Mouse (Mus musculus) right cerebral cortex, adult 2 months (tissue): ENCODE measurements around the gene Fam189a1.

ENCODE experiments used
- DNase-seq, 2 experiments: peaks; one replicate each; pipeline ENCODE4 v3.0.0; 2021 to 2022; ENCODE audit warnings: low spot score in 2 of 2

Gene Fam189a1

DNA sequence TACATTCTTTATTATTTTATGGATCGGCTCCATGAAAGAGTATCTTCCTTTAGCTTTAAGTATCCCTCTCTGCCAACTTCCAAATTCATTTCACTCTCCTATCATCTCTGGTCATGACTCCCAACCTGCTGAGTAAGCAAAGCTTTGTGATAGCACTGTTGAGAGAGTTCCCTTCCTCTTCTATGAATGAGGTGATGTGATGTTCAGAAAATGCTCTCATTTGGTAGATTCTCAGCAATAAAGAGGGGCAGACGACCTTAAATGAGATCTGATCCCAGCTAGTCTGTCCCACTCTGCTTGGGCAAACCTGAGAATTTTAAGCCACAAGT is 205.6 kb downstream of the Fam189a1 start:
- DNase-seq: no peak

GRCm38 (mm10) chr7:64949910-64950770 is 206.2 kb downstream of the Fam189a1 start:
- peak; percentile 74 to 80 for DNase-seq

DNA sequence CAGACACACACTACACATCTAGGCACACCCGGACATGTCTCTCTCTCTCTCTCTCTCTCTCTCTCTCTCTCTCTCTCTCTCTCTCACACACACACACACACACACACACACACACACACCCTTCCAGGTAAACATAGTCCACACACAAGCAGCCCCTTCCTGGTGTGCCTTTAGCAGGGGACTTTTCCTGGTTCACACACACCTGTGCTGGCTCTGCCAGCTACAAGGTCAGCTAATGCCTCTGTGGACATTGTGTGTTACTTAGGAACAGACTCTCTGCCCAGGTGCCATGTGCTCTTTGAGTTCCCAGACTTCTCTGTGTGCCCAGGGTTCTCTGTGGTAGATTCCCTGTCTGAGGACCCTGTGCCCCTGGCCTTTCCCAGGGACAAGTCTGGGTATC is 206.9 kb downstream of the Fam189a1 start:
- DNase-seq: no peak

GRCm38 (mm10) chr7:64944686-64945085 is 211.7 kb downstream of the Fam189a1 start:
- no peak for DNase-seq

DNA sequence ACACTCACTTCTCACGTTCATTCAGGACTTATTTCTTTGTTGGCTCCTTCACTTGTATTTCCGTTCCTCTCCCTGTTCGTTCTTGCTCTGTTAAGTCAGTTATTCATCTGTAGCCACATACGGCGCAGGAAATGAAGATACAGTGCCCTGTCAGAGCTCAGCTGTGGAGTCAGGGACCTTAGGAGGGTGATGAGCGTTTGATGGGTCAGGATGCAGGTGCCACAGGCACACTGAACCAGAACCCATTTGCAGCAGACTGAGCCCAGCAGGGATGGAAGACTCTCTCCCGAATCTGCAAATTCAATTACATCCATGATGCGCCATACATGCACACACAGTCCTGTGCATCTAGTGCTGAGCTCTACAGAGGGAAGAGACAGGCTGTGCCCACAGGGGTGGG is 212.2 kb downstream of the Fam189a1 start:
- no peak for DNase-seq

DNA sequence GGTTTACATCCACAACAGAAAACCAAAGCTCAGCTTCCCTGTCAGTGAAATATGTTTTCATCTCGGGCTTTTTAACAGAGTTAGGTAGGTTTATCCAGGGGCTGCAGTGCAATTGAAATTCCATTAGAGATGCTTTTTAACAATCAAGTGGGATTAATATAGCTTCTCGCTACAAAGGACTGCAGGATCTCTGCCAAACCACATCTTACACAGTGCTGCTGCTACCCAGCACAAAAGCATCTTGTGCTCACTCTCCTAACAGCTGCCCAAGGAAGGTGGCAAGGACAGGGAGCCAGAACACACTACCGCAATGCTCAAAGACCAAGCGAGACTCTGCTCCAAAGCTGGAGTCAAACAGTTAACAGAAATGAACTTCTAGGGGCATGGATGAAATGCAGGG is 219.4 kb downstream of the Fam189a1 start:
- DNase-seq: no peak

- peak in 1 of 2 experiments; percentile 44 for DNase-seq
Observed at GRCm38 (mm10) chr7:64934115-64934514, 222.3 kb downstream of the Fam189a1 start.

DNA sequence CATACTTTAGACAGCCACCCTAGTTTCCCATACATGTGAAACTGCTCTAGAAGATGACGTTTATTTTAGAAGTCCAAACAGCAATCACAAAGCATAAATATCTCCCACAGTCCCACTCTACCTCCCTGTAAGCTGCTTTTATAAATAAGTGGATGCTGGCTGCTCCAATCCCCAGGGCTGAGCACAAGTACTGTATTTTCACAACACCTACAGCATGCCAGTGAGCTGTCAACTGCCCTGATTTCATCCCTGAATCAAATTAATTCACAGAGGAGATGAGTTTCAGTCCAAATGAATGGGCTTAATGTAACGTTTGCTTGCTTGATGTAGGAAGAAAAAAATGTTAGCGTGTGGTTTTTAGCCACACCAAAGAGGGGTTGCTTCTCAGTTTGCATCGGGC is 225.4 kb downstream of the Fam189a1 start:
- peak; percentile 35 to 39 for DNase-seq

DNA sequence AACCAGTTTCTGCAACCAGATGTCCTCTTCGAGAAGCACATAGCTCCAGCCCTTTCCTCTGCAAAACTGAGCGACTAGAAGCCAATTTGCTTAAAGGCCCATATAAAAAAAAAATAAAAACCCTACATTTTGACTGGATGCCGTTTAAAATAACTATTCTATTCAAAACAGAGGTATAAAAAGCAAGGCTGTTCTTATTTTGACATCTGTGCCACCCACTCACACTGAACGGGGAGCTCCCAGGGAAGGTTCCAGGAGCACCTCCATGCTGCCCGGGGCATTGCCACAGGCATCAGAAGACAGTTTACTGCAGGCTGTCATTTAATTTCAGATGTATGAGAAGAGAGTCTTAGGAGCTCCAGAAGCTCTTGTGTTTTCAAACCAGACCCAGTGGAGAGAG is 232.5 kb downstream of the Fam189a1 start:
- DNase-seq: peak; percentile 33 to 43

DNA sequence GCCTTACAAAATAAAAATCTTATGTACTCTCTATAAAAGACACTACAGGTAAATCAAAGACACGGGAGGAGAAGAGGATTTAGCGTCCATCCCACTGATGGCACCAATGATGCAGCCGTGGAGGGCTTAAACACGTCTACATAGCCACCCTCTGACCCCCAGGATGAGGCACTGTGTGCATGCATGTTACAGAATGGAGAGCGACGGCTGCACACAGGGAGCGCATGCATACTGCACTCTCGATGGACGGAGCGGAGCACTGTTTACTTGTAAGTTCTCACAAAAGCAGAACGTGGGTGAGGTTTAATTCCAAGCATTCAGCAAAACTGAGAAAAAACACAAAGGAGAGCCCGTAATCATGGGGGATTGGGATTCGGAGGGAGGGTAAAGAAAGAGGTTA is 235.2 kb downstream of the Fam189a1 start:
- DNase-seq: no peak

GRCm38 (mm10) chr7:64920735-64921134 is 235.6 kb downstream of the Fam189a1 start:
- DNase-seq: no peak

- DNase-seq: no peak
Observed at GRCm38 (mm10) chr7:64916654-64917053, 239.7 kb downstream of the Fam189a1 start.

- no peak for DNase-seq
Observed at GRCm38 (mm10) chr7:64915121-64915520, 241.2 kb downstream of the Fam189a1 start.

GRCm38 (mm10) chr7:64911945-64912344 is 244.4 kb downstream of the Fam189a1 start:
- DNase-seq: no peak

- no peak for DNase-seq
Observed at GRCm38 (mm10) chr7:64910208-64910607, 246.2 kb downstream of the Fam189a1 start.

GRCm38 (mm10) chr7:64906955-64907354 is 249.4 kb downstream of the Fam189a1 start:
- DNase-seq: no peak

DNA sequence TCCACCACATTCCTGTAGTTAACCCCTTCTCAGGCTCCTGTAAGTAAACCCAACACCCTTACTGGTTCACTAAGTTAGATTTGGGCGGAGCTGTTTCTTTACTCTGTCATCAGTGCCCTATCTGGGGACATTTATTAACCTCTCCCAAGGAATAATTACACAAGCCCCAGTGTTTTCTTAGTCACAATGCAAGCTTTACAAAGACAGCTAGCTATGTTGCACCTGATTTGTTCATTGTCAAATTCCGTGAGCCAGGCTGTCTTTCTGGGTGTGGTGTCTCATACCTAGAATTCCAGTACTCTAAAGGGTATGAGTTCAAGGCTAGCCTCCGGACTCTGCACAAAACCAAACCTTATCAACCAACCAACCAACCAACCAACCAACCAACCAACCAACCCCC is 250.9 kb downstream of the Fam189a1 start:
- no peak for DNase-seq

- no peak for DNase-seq
Observed at GRCm38 (mm10) chr7:64900249-64900648, 256.1 kb downstream of the Fam189a1 start.

DNA sequence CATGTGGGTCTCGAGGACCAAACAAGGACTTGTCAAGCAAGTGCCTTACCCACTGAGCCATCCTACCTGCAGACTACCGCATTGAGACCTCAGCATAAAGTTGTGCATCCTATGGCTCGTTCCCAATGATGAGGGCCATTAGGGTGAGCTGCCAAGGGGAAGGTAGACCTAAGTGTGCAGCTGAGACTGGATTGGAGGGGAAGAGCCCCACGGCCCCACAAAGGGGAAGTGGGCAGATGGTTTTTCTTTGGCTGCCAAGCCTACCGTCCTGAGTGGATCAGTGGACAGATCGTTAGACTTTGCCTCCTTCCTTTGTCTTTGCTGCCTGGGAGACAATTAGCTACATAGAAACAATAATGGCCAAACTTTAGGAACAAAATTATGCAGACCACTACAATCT is 259.8 kb downstream of the Fam189a1 start:
- no peak for DNase-seq

- DNase-seq: no peak
Observed at GRCm38 (mm10) chr7:64895685-64896101, 260.7 kb downstream of the Fam189a1 start.

DNA sequence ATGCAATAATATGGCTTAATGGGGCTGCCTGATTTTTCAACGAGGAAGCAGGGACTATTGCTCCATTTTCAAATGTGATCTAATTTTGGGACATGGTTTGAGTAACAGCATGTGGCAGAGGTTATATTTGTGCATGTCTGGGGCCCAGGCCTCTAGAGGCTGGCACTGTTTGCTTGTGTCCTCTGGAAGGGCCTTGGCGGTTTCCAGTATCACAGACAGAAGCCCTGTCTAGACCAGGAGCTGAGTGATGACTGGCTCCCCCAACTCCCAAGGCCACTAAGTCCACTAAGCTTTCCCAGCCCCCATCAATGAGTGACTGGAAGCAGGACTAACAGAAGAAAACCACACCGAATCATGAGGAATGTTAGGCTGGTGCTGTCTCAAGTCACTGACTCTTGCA is 265.2 kb downstream of the Fam189a1 start:
- no peak for DNase-seq

- DNase-seq: no peak
Observed at GRCm38 (mm10) chr7:64889919-64890318, 266.5 kb downstream of the Fam189a1 start.

DNA sequence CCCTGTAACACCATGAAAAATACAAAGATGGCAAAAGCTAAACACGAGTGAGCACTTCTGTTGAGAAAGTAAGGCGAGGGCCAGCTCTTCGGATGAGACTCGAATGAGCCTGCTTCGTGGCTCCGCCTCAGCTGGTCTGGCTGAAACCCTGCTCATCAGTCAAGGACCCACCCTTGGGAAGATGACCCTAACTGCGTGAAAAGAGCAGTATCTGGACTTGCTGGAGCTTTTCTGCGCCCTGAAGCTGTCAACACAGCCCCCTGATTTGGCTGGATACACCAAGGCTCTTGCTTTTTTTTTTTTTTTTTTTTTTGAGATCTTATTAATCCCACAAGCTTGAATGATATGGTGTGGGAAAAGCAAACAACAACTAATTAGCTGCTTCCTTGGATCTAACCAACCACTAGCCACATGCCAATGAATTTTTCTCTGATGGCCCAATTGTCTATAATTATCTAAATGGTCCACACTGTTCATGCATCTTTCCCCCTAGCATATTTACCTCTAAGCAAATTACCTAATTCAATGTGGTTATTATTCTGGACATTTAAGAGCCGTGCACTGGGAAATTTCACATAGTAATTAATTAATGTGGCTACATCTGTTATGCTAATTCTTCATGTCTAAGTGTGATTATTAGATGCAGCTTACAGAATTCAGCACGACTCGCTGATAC is 272.0 kb downstream of the Fam189a1 start:
- DNase-seq: no peak
